17 mouse cellular contexts compared by ENCODE assay signal in genomic region chr11:52816004-52816403, GRCm38 (mm10). TPM values are rescaled to one million over a fixed set of nuclear protein-coding genes. Genes with fewer than 3 reads are reported as not detected.
"Had no signal": no experiment of that assay in that cellular context is flagged by ENCODE, and none has a peak within 500 bp of the region (broad histone marks: within the 10 kb centered on the region; RNA-seq: fewer than 3 reads in every experiment).

No protein-coding gene starts in this region.

- H3K4me1 ChIP-seq: neural tube, embryonic 13.5 days; neural tube, embryonic 15.5 days; stomach, embryonic 15.5 days had no signal

- H3K9me3 ChIP-seq: neural tube, embryonic 13.5 days; neural tube, embryonic 15.5 days; stomach, embryonic 15.5 days had no signal

- H3K27ac ChIP-seq: neural tube, embryonic 13.5 days; neural tube, embryonic 15.5 days; stomach, embryonic 15.5 days; stomach, postnatal 0 days had no signal

- H3K36me3 ChIP-seq: neural tube, embryonic 13.5 days; neural tube, embryonic 15.5 days; stomach, embryonic 15.5 days had no signal

- H3K4me2 ChIP-seq: neural tube, embryonic 13.5 days; neural tube, embryonic 15.5 days; stomach, embryonic 15.5 days had no signal

- H3K4me3 ChIP-seq: neural tube, embryonic 13.5 days; neural tube, embryonic 15.5 days; stomach, embryonic 15.5 days had no signal

- H3K27me3 ChIP-seq: neural tube, embryonic 13.5 days; neural tube, embryonic 15.5 days; stomach, embryonic 15.5 days had no signal

- DNase-seq: retina, postnatal 1 day; right cerebral cortex, adult 18-20 months; right cerebral cortex, postnatal 14 days; right cerebral cortex, postnatal 25 days; right cerebral cortex, postnatal 4 days; spleen, adult 18-20 months; thymus, adult 18-20 months; thymus, adult 2 months; thymus, postnatal 14 days; thymus, postnatal 25 days; thymus, postnatal 36 days; thymus, postnatal 4 days had no signal

- H3K9ac ChIP-seq: neural tube, embryonic 13.5 days; neural tube, embryonic 15.5 days; stomach, embryonic 15.5 days had no signal

RNA-seq across cellular contexts. Expression of gene Fstl4, which starts 51.6 kb away (rescaled TPM):
- total RNA-seq: neutrophil, adult 5-6 weeks had no signal
